In the genomic region with DNA sequence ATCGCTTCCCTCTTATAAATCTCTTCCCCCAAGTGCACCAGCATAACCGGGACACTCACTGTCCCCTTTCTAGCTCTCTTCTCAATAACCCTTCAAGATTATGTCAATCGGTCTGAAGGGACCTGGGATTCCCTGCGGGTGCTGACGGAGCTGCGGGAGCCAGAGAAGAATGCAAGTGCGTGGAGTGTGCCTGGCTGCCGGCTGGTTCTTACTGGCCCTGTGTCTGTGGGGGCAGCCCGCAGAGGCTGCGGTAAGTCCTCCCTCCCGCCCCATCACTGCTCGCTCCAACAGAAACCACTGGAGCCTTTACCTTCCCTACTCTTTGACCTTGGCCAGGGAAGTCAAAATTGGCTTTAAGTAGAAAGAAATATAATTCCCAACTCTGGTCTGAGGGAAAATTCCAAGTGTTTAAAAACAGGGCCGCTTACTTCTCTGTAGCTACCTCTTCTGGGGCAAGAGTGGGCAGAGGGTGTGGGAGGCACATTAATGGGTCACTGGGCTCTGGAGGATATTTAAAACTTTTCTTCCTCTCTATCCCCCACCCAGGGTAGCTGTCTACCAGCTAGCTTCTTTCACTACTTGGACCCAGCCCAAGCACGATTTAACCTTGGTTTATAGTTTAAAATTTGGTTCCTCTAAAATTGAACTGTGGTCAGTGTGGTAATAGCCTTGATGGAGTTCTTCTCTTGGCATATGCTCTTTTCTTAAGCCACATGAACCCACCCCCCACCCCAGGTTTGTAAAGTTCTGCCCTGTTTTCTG, we compare ENCODE assay signal across 8 mouse cellular contexts. TPM values are rescaled to one million over a fixed set of nuclear protein-coding genes. Genes with fewer than 3 reads are reported as not detected.
DNase-seq lines count a peak whose midpoint lies in the region; ATAC-seq and TF ChIP-seq lines count a peak whose summit lies in the region.

No protein-coding gene starts in this region.

- DNase-seq in left cerebral cortex, postnatal 4 days: peak; percentile 5
- DNase-seq in left cerebral cortex, adult 8-10 months (ENCODE audit: low spot score in 2 of 2): no peak
- DNase-seq in kidney, postnatal 10 days: peak; percentile 21
- DNase-seq in thymus, postnatal 4 days: no peak
- DNase-seq in layer of hippocampus, adult 9-11 months: no peak

- peak; percentile 55; the same call in 1 of the 2 replicates for ATAC-seq in heart, embryonic 15.5 days (replicated peaks; ENCODE audit: insufficient number of reproducible peaks, insufficient read depth, low FRiP score, low read depth)
- ATAC-seq in megakaryocyte-erythroid progenitor cell, adult 5-6 weeks (replicated peaks; ENCODE audit: low FRiP score, low TSS enrichment, poor library complexity, severe bottlenecking): peak; percentile 44; the same call in 1 of the 2 replicates

- peak overlapping the region; percentile 53 for H3K27ac ChIP-seq in bone marrow macrophage, adult 2 months (ENCODE audit: insufficient read depth, low read depth, low read length)
- peak overlapping the region; percentile 82 for H3K27ac ChIP-seq in heart, embryonic 15.5 days

- intact Hi-C loops in left cerebral cortex, postnatal 4 days (cut with DNase I): no loop called here

- WGBS in heart, embryonic 15.5 days: 13% methylated on average over 14 of the region's 14 CpGs

- no peak for TF ChIP-seq POLR2A in bone marrow macrophage, adult 2 months (IDR thresholded peaks at IDR 0.05; ENCODE audit: borderline replicate concordance, low read depth, low read length)

- peak overlapping the region; percentile 65 for H3K4me2 ChIP-seq in heart, embryonic 15.5 days

- peaks cover 3% of the 10 kb centered on the region; the same call in 1 of the 2 replicates for H3K4me1 ChIP-seq in bone marrow macrophage, adult 2 months (ENCODE audit: control insufficient read depth, insufficient read depth, low read length)
- no peaks in the 10 kb centered on the region for H3K4me1 ChIP-seq in heart, embryonic 15.5 days (replicated peaks)

- peak overlapping the region; percentile 87 for H3K4me3 ChIP-seq in bone marrow macrophage, adult 2 months (ENCODE audit: insufficient read depth, low read length)
- peak overlapping the region; percentile 61 for H3K4me3 ChIP-seq in heart, embryonic 15.5 days

- peak overlapping the region; percentile 53 for H3K9ac ChIP-seq in heart, embryonic 15.5 days

- no peak for TF ChIP-seq CTCF in bone marrow macrophage, adult 2 months (IDR thresholded peaks at IDR 0.05; ENCODE audit: low read depth, low read length)

- H3K9me3 ChIP-seq in heart, embryonic 15.5 days (replicated peaks): no peaks in the 10 kb centered on the region

- H3K36me3 ChIP-seq in heart, embryonic 15.5 days: no peaks in the 10 kb centered on the region

- H3K27me3 ChIP-seq in heart, embryonic 15.5 days: no peaks in the 10 kb centered on the region

RNA-seq across cellular contexts. Expression of a gene that starts 0.6 kb away (rescaled TPM):
- total RNA-seq in left cerebral cortex, postnatal 4 days (2021): 1 to 10 TPM; 8.3 to 9.8 TPM
- total RNA-seq in left cerebral cortex, adult 8-10 months (2022): 1 to 10 TPM; 2.2 to 2.8 (median 2.2) TPM
- 5.6 and 7.9 TPM in 2 replicates for polyA plus RNA-seq in bone marrow macrophage, adult 2 months (2012; ENCODE audit: insufficient read depth, insufficient read length, missing spikeins)
- polyA plus RNA-seq in heart, embryonic 15.5 days (2015; fragmentation: Nextera tagmentation; extraction: Ambion mirVana): 35.0 and 36.6 TPM in 2 replicates
- total RNA-seq in megakaryocyte-erythroid progenitor cell, adult 5-6 weeks (2014; fragmentation: Nextera tagmentation): not detected in 2 replicates
- total RNA-seq in megakaryocyte-erythroid progenitor cell, adult 5-6 weeks (2017): not detected in 2 replicates

RNA-seq across cellular contexts. Expression of a gene that starts 1.9 kb away (rescaled TPM):
- 1 to 10 TPM; 3.5 to 5.2 TPM for total RNA-seq in left cerebral cortex, postnatal 4 days (2021)
- total RNA-seq in left cerebral cortex, adult 8-10 months (2022): 1 to 10 TPM in 2 of 4 experiments, under 1 TPM in 2; 0.84 to 1.4 (median 0.97) TPM
- 0.20 and 0.39 TPM in 2 replicates for polyA plus RNA-seq in bone marrow macrophage, adult 2 months (2012; ENCODE audit: insufficient read depth, insufficient read length, missing spikeins)
- 4.7 and 5.4 TPM in 2 replicates for polyA plus RNA-seq in heart, embryonic 15.5 days (2015; fragmentation: Nextera tagmentation; extraction: Ambion mirVana)
- total RNA-seq in megakaryocyte-erythroid progenitor cell, adult 5-6 weeks (2014; fragmentation: Nextera tagmentation): not detected in 2 replicates
- not detected in 2 replicates for total RNA-seq in megakaryocyte-erythroid progenitor cell, adult 5-6 weeks (2017)

Comparison
In these comparisons a context has a peak if more than half of its experiments do, and no peak if none do; other contexts are left out.
1. DNase-seq: peak in left cerebral cortex, postnatal 4 days (single experiment) and kidney, postnatal 10 days (single experiment); none in left cerebral cortex, adult 8-10 months (0 of 2), thymus, postnatal 4 days (single experiment) and layer of hippocampus, adult 9-11 months (single experiment).